Mouse (Mus musculus) kidney, postnatal 14 days (tissue): ENCODE results near the gene Adam8.

Experiments used
- DNase-seq: peaks from one replicate; pipeline ENCODE4 v3.0.0; 2022; ENCODE audit warnings: mixed read lengths

The Adam8 gene

DNA sequence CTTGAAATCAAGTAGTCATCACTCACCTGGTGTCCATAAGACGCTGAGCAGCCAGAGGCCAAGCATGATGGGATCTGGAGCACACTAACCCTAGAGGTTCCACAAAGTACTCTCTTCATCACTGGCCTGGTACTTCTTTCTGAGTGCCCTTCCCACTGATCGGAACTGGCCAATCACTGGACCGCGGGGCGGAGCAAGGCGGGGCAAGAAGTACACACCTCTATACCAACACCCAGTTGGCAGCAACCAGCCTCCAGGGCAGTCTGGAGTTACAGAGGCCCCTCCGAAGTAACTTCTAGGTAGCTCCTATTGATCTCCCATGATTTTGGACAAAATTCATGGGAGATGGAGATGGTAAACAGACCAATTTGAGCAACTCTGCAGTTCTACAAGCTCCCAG, at the start of gene Adam8:
Gene Adam8, minus strand, starts transcription at position 157 of the 400 bp plus-strand sequence.
- peak; percentile 39 for DNase-seq

DNA sequence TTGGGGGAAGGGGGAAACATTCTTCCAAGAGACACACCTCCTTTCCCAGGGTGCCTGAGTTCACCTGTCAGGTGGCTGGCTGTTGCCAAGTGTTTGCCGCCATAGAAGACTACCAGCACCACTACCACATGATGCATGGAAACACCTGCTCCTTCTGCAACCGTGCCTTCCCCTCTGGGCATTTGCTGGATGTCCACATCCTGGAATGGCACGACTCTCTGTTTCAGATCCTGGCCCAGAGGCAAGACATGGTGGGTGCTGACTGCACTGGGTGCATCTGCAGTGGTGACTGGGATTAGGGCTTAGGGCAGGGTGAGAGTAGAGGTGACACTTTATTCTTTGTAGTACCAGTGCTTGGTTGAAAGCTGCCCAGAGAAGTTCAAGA, 44.8 kb upstream of the Adam8 start:
- no peak for DNase-seq

DNA sequence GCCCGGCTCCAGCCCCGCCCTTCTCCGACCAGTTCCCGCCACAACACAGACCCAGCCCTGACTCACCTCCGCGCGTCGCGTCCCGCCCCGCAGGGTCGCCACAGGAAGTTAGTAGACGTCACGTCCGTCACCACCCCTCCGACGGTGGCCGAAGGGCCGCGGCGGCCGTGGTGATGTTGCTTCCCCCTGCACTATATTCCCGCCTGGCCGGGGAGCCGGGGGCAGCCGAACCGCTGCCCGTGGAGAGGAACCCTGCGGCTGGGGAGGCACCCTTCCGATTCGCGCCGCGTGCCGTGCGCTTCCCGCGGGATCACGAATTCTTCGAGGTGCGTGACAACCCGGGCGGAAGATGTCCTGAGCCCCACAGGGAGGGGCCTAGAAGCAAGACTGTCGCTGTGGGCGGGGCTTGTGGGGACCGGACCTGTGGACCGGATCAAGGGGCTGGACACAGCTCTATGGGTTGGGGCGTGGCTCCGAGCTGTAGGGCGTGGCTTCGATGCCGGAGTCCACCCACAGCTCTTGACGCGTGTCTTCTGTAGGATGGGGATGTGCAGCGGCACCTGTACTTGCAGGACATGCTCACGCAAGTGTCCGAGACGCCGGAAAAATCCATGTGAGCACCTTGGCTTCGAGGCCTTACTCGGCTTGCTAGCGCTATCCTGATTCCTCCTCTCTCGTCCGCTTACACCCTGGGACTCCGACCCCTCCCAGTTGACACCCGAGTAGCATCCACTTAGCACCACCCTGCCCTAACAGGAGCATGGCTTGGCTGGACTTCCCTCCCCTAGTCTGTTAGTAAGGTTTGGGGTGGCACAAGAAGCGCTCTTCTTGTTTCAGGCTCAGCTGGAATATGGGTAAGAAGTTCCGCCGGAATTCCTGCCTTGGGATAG, 44.2 kb upstream of the Adam8 start, which contains the start of the genes Zfp511 and Tubgcp2:
Gene Zfp511, plus strand, starts transcription at position 111 of the 890 bp plus-strand sequence.
Gene Tubgcp2, minus strand, starts transcription at position 389 of the 890 bp plus-strand sequence.
- DNase-seq, result peak; percentile 98

DNA sequence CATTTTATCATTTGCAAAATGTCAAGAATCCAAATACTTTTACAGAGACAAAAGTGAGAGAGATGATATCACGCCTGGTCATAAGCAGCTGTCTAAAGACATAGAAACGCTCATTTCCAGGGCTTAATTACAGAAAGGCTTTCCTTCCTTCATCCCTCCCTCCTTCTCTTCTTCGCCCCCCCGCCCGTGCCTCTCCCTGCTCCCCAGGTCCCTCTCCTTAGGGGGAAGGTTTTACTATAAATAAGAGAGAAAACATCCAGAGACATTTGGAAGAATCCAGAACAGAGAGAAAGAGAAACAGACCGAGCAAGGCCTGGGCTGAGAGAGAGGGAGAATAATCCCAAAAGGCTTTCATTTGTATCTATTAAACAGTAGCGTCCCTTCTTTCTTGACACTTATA, 43.1 kb upstream of the Adam8 start:
- no peak for DNase-seq

DNA sequence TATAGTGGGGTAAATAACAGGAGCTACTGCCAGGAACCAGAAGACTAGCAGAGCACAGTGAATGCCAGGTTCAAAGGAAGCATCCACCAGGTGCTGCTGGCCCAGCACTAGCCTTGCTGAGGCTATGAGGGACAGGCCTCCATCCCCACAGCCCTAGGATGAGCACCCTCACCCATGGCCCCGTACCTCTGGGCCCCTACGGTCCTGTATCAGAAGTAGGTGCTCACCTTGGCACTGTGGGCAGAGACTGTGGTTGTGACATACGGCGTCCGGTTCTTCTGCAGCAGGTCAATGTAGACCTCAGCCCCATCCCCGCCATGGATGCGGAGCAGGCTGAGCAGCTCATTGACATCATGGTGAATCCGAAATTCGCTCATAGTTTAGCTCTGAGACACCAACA, 41.0 kb upstream of the Adam8 start:
- DNase-seq, result no peak

DNA sequence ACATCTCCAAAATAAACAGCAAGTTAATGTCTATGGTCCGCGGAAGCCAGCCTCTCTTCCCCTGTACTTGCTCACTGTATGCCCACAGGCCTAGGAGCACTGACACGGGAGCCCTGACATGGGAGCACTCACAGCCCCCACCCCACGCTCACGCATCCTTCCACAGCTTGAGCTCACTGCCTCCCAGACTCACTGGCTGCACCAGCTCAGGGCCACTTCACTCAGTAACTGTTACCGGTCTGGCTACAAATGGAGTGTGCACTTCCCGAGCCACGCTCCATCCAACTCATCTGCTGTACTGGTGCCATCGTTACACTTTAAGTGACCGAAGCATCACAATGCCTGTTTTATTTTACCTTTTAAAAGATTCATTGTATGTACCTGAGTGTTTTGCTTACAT, 40.0 kb upstream of the Adam8 start:
- DNase-seq, result no peak

DNA sequence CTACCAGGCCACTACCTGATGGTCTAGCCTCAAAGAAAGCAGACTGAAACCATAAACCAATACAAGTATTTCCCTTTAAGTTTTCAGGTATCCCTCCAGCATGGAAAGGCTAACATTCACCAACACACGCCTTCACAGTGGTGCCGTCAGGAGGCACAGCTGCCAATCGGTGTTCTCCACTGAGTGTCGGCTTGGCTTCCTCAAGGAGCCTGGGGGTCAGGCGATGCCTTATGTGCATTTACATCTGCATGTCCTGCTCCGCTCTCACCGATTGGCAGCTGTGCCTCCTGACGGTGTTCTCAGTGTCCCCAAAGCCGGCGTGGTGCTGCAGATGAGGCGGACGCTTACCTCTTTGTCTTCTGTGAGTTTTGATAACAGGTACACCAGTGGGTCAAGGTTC, 39.4 kb upstream of the Adam8 start:
- no peak for DNase-seq

DNA sequence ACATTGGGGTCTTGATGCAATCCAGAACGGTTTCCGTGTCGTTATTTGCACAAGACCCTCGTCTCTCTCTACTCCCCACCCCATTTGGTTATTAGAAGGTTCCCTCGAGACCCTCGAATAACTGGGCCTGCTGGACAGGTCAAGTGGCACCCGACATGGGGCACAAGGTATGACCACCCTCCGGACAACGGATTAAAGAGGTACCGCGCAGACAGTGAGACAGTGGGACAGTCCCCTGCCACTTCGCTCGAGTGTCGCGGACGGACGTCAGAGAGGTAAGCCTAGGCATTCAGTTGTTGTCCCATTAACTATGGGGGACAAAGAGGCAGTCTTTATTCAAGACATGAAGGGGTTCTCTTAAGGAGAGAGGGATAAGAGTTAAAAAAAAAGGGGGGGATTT, 19.0 kb upstream of the Adam8 start:
- no peak for DNase-seq

DNA sequence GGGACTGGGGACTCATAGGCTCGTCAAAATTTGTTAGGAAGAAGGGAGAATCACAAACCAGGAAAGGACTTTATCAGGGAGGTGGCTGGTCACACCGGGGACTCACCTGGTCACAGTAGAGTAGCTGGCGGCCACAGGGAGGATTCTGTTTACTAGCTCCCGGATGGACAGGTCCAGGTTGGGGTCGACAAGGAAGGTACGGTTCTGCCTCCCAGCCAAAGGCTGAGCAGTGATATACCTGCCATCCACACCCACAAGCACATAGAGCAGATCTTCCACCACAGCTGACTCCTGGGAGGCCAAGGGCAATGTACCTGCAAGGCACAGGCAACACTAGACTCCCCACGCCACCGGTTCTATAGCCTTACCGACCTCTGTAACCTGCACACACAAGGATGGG, 15.4 kb upstream of the Adam8 start:
- no peak for DNase-seq

DNA sequence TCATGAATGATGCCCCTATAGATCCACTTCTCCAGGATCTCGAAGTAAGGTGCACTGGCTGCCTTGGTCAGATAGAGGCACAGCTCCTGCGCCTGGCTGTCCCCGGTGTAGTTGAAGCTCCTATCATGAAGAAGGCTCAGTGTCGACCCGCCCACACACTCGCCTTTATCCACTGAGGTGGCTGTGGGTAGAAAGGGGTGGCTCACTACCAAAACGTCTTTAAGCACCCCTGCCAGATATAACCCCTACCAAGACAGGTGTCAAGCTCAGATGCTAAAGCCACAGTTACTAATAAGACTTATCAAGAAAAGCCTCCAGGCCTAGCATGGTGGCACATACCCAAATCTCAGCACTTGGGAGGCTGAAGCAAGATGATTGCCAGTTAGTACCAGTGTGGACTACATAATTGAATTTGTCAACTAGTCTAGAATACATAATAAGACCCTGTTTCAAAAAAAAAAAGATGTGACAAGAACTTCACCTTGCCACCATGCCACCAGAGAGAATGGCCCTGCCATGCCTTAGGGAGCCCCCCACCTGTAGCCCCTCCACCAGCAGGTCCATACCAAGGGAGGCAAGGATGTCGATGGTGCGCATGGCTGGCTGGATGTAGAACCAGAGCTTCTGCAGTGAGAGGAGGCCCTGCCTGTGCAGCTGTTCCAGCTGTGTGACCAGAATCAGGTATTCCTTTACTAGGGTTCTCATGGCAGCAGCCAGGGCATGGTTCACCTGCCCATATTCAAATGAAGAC, 14.7 kb upstream of the Adam8 start:
- DNase-seq, result no peak

DNA sequence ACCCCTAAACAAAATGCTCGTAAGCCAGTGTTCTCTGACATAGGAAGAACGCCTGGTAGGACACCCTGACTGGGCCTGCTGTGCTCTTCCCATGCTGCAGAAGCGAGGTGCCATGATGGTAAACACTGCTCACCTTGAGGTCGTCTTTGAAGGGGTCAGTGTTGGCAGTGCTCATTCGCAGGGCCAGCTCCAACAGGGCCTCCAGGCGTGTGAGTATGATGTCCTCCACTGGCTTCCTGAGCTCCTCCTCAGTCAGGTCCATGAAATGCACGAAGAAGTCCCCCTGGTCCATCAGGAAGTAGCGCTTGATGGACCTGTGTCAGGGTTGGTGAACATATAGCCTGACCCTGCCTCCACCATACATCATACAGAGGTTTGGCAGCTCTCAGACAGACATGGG, 12.3 kb upstream of the Adam8 start:
- no peak for DNase-seq

DNA sequence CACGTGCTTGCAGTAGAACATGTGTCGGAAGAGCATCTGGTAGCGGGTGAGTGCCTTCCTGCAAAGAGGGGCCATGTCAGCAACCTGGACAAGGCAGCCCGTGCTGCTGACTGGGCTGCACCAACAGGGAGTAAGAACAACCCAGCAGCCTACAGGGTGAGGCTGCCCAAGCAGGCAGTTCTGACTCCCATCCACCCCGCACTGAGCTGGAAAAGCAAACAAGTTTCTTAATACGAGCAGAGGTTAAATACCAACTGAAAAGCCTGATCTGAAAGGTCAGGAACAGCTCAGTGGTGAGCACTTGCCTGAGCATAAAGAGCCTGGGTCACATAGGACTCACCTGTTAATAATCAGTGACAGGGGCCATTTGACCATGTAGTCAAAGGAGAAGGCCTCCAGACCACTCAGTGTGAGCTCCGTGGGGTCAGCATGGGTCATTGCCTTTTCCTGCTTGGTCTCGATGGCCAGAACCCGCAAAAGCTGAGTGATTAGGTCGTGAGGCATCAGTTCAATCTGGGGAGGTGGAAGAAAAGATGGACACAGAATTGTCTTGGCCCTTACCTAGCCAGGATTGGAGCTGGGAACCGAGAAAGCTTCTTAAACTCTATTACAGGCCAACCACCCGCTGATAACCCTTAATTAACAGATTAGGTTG, 8.9 kb upstream of the Adam8 start:
- no peak for DNase-seq

DNA sequence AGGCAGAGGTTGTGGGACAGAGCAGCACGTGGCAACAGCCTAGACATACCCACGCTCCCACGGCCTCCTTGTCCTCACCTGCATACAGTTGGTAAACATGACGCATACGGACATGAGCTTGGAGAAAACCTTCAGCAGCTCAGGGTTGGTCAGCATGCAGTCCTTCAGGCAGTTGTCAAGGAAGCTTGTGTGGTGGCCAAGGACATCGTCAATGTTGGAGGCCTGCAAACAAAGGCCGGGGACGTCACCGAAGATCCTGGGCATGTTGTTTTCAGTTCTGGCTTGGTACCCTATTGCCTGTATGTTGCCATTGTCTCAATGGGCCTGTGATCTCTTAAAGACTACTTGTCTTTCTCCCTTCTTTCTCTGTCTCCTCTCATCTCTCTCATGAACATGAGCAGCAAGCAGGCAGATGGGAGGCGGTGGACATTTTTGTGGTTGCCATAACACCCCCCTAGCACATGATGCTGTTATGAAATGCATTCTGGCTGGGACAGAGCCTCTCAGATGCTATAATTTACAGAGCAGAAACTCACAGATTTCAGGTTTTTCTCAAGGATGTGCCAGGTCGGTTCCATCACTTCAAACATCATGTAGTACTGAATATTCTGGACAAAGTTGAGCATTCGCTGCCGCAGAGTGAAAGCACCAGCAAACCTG, 6.5 kb upstream of the Adam8 start:
- DNase-seq, result no peak

DNA sequence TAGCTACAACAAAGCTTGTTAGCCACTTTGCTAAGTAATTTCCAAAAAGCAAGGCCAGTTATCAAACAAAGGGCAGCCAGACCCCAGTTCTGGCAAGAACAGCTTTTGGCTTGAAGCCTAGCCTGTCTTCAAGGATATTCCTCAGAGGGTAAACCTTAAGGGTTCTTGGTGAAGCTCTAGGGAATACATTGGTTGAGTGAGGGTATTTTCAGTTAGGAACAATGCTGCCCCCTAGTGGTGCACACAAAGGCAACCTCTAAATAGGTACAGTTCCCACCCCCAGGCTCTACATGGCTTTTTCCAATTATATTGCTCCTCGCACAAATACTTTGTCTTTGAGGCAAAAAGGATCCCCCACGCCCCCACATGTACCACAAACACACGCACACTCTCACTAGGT, 2.3 kb upstream of the Adam8 start:
- peak; percentile 66 for DNase-seq

DNA sequence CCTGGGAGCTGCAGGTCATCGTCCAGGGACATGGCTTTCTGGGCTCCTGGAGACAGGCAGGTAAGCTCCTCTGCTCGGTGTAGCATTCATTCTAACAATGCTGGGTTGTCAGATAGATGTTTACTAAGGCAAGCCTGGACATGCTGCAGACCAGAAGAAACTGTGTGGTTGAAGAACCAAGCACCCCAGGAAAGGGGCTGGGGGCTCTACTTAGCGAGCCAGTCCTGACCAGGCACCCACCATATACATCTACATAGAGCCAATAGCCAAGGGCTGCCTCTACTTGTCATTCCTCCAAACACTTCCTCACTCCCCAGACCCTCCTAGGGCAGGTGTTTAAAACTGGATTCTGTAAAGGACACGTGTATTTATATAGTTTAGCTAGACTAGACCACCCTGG, 1.8 kb upstream of the Adam8 start:
- DNase-seq, result no peak

DNA sequence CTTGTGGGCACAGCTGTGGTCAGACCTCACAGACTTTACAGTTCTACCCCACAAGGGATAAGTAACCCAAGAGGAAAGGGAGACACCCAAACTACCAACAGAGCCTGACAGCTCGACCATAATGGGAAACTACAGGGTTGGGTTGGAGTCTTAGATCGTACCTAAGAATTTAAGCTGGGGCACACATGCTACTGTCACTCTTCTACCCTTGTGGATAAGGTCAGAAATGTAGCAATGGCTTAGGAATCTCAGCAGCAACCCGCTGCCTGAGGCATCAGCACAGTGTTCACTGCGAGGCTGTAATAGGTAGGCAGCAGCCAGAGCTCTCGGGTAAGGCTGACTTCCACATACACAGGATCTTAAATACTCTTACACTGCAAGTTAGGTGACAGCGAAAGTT, 1.2 kb upstream of the Adam8 start:
- no peak for DNase-seq

DNA sequence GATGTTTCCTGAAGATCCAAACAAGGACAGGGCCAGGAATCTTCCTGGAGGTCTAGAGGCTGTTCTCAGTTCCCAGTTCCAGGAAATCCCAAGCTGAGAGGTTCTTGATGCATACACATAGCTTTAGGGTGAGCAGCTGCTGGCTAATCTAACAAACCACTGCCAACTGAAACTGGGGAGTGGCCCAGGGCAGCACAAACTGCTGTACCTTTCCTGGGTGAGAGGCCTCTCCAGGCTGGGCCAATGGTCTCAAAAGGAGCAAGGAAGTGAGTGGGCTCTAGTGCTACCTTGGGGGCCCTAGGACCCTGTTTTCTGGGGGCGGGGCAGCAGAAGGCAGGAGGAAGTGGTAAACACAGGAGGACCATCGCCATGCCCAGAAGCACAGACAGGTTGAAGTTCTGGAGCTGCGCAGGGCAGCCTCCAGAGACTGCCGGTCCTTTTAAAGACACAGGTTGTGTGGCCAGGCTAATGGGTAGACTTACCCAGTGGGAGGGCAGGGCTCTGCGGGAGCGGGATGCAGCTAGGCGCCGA, 1.4 kb downstream of the Adam8 start:
- no peak for DNase-seq

DNA sequence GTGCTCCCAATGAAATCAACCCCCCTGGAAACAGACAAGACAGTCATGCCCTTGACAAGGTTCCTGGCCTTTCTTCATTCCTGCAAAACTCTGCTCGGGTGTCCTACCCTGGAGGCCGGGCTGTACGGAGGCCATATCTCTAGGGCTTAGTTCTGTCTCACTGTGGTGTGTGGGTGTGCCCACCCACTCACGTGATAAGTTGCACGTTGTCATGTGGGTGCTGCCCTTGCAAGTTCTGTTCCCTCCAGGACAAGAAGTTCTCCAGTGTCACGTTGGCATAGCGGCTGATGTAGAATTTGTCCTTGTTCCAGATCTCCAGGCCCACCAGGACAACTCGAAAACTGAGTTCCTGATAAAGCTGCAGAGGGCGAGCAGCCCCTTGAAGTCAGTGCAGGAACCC, 4.1 kb downstream of the Adam8 start:
- no peak for DNase-seq

DNA sequence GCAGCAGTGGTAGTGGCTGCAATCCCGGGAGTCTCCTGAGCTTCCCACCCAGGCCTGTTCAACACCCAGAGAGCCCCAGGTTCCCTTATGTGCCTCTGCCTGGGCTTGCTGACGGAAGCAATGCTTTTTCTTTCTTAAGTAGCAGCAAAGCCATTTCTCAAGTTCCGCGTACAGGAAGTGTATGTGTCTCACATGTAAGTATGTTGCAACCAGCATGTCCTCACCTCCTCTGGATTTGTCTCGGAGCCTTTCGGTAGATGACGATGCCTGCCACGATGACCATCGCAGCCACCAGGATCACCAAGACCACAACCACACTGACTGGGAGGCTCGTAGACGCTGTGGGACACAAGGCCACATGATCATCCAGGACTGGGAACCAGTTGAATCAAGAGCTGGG, 7.9 kb downstream of the Adam8 start:
- no peak for DNase-seq

DNA sequence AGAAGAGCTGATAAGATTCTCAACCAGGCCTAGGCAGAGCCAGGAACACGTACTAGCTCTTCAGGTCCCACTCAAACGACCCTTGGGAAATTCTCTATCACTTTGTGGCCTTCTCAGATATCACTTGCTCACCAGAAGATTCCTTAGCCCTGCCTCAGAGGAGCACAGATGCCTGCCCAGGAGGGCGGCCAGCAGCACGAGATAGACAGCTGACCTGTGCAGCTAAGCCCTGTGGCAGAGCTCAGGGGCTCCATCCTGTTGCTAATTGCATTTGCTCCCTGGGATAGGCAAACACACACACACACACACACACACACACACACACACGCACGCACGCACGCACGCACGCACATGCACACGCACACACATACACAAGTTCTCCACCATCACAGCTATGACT, 10.3 kb downstream of the Adam8 start:
- DNase-seq, result no peak

DNA sequence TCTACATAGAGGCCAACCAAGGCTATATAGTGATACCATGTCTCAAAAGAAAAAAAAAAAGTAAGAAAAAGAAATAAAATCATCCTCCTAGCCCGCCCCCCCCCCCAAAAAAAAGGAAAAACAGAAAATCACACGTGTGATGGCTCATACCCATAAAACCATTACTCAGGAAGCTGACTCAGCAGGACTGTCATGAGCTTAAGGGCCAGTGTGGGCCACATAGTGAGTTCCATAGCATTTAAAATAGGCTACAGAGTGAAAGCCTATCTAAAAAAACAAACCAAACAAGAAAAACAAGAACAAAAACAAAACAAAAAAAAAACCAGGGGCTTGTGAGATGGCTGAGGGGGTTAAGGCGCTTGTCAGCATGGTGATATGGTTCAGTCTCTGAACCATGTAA, 11.6 kb downstream of the Adam8 start:
- no peak for DNase-seq

DNA sequence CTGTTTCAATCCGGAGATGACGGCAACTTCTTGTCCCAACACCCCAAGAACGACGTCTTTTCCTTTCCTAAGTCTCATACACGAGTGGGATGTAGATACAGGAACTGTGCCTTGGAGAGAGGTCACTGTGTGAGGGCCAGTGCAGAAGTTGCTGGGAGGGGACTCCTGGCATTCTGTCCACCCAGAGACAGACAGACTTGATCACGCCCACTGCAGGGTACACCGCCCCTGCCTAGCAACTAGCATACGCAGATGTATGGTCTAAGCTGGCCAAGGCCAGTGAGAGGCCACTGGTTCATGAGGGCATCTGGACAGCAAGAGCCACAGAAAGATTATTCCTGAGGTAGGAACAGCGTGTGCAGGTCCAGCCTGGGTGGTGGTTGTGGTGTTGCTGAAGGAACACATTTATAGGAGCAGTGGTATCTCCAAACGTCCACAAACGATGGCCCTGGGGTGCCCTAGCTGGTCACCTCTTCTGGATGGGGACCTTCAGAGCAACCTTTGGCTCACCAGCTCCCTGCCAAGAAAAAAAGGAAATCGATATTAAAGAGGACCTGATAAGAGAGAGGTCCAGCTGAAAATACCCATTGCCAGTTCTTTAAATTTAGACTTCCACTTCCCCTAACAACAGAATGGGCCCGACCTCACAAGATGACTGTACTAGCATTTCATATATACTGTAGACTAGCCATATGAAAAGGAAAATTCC, 13.2 kb downstream of the Adam8 start:
- DNase-seq, result peak; percentile 13
